Mouse (Mus musculus) kidney, adult 8-10 months (tissue): ENCODE results near the gene Atp6ap1l.

ENCODE experiments used
- DNase-seq, 2 experiments: peaks; one replicate each; pipeline ENCODE4 v3.0.0; 2022

Atp6ap1l gene

GRCm38 (mm10) chr13:90885856-90886532 lies 19.2 kb downstream of the Atp6ap1l start:
- no peak for DNase-seq

GRCm38 (mm10) chr13:90881727-90882429 lies 23.3 kb downstream of the Atp6ap1l start:
- DNase-seq: no peak

GRCm38 (mm10) chr13:90871579-90871978 lies 33.6 kb downstream of the Atp6ap1l start:
- no peak for DNase-seq

DNA sequence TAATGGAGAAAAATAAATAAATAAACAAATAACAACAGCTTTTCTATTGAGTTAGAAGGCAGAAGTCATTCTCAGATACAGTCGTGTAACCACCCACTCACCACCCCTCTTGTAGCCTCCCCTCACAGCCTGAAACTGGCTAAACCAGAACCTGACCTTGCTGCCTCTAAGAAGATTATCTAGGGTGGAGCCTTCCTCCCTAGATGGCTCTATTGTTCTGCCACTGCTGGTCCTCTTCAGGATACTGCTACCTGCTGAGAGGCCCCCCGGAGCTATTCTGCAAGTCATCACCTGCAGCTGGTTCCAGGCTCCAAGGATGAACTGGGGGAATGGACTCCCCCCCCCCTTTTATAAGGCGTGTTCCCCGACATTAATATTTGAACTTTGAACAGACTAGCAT lies 36.0 kb downstream of the Atp6ap1l start:
- no peak for DNase-seq

- DNase-seq: no peak
Measured at GRCm38 (mm10) chr13:90862138-90862537, 43.0 kb downstream of the Atp6ap1l start.

- DNase-seq: no peak
Measured at GRCm38 (mm10) chr13:90860888-90861431, 44.2 kb downstream of the Atp6ap1l start.

GRCm38 (mm10) chr13:90852727-90853630 lies 52.2 kb downstream of the Atp6ap1l start:
- DNase-seq: peak; percentile 23 to 41

DNA sequence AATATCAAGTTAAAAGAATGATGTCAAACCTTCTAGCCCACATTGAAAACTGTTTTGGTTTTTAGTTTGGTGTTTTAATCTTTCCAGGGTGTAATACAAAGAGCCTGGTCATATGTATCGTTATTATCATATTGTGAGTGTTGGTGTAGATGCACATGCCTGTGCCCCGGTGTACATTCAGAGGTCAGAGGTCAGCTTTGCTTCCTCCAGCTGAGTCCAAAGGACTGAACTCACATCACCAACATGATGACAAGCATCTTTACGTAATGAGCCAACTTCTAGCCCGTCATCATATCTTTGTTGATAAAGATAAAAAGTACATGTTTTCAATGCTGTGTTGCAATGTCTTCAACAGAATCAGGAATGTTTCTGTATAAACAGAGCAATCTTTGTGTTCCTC lies 53.4 kb downstream of the Atp6ap1l start:
- no peak for DNase-seq

GRCm38 (mm10) chr13:90844191-90844590 lies 61.0 kb downstream of the Atp6ap1l start:
- no peak for DNase-seq

DNA sequence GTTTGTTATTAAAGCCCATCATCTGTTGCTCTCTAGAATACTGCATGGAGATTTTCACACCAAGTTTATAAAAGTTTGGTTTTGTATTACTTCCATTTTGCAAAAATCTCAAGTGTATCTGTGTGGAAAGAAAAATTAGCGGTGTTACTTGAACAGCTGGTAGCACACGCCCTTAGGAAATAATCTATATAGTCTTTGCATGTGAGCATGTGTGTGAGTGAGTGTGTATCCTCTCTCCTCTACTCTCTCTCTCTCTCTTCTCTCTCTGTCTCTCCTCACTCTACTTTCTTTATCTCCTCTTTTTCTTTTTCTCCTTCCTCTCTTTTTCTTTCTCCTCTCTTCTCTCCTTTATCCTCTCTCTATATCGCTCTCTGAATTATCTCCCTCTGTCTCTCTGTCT lies 61.7 kb downstream of the Atp6ap1l start:
- DNase-seq: no peak

GRCm38 (mm10) chr13:90841213-90841553 lies 64.0 kb downstream of the Atp6ap1l start:
- no peak for DNase-seq

- peak; percentile 13 to 34 for DNase-seq
Measured at GRCm38 (mm10) chr13:90840530-90841212, 64.5 kb downstream of the Atp6ap1l start.

- no peak for DNase-seq
Measured at GRCm38 (mm10) chr13:90833641-90834207, 71.4 kb downstream of the Atp6ap1l start.
